Mouse (Mus musculus): Measurements from ENCODE around the gene Zfp598. TPM values are rescaled to one million over a fixed set of nuclear protein-coding genes. Genes with fewer than 3 reads are reported as not detected.

The Zfp598 gene
- polyA plus RNA-seq, 1 experiment, result 45.3 TPM

DNA sequence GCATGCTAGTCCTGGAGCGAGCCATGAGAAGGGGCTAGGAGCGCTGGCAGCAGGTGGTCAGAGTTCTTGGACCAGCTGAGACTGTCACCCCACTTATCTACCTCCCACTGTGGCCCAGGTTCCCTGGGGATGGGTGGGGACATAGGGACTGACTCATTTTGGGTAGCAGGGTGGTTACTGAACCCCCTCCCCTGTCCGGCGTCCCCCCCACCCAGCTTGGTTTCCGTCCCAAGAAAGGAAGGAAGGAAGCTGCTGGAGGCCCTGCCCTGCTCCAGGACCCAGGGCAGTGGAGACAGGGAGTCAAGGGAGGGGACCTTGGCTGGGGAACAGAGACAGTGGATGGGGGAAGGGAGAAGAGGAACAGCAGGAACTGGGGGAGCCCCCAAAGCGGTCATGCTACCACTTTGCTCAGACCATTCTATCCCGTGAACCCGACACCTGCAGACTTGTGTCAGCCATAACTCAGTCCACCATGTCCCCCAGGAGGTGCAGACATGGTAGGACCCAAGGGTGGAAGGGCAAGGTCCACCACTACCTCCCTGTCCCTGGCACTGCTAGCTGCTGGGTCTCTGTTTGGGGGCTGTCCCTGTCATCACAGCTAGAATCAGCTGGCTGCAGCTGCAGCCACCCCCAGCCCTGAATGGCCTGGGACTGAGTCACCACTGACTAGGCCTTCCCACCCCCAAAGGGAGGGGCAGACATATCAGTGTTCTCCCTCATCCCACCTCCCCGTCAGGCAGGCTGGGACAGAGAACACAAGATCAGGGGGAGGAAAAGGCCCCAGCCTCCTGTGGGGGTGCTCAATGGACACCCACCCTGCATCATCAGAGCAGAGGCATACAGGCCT is 24.4 kb upstream of the Zfp598 start:
- H3K9me3 ChIP-seq, result no peaks in the 10 kb centered on the region
- H3K4me3 ChIP-seq (replicated peaks), result peak overlapping the region; percentile 26
- H3K27me3 ChIP-seq (replicated peaks), result peaks cover 91% of the 10 kb centered on the region
- TF ChIP-seq GATA1 (IDR thresholded peaks at IDR 0.05; ENCODE audit: borderline replicate concordance, low read length), result no peak
- no peak for TF ChIP-seq FLI1 (IDR thresholded peaks at IDR 0.05; ENCODE audit: low read length)
- no peaks in the 10 kb centered on the region for H3K36me3 ChIP-seq (replicated peaks; ENCODE audit: low read length)
- peaks cover 46% of the 10 kb centered on the region for H3K4me1 ChIP-seq

DNA sequence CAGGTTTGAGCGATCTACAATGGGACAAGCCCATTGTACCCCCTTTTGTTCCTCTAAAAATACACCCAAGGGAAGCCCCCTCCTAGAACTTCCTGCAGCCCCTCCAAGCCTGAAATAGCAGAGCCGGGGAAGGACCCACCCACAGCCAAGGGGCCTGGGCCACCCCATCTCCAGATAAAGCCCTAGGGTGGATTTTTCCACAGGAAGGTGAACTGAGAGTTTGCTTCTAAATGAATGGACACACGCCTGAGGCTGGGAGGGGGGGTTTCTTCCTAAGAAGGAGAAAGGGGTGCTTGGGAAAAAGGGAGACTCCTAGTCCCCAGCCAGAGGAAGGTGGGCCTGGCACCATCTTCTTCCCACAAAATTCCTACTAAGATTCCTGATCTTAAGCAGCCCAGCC is 23.6 kb upstream of the Zfp598 start:
- no peak overlapping the region for H3K4me3 ChIP-seq (replicated peaks)
- no peaks in the 10 kb centered on the region for H3K9me3 ChIP-seq
- peaks cover 92% of the 10 kb centered on the region for H3K27me3 ChIP-seq (replicated peaks)
- H3K36me3 ChIP-seq (replicated peaks; ENCODE audit: low read length), result no peaks in the 10 kb centered on the region
- no peak for TF ChIP-seq GATA1 (IDR thresholded peaks at IDR 0.05; ENCODE audit: borderline replicate concordance, low read length)
- TF ChIP-seq FLI1 (IDR thresholded peaks at IDR 0.05; ENCODE audit: low read length), result no peak
- peaks cover 51% of the 10 kb centered on the region for H3K4me1 ChIP-seq

DNA sequence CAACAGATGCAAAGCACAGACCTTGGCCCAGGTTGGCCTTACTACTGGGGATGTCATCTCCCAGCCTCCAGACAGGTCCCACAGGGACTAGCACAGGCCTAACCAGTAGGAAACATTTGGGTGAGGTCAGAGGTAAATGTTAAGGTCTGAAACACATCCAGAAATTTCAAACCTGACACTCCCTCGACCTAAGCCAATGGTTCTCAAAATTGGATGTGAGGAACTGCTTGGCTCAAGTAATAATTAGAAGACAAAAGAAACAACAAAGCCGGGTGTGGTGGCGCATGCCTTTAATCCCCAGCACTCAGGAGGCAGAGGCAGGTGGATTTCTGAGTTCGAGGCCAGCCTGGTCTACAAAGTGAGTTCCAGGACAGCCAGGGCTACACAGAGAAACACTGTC is 23.1 kb upstream of the Zfp598 start:
- Histone ChIP-seq H3K9me3 (no peaks in the 10 kb centered on the region), H3K27me3 (replicated peaks) (peaks cover 95% of the 10 kb centered on the region), H3K4me1 (peaks cover 51% of the 10 kb centered on the region), H3K4me3 (replicated peaks) (no peak overlapping the region), H3K36me3 (replicated peaks; ENCODE audit: low read length) (no peaks in the 10 kb centered on the region)
- TF ChIP-seq GATA1 (IDR thresholded peaks at IDR 0.05; ENCODE audit: borderline replicate concordance, low read length), result no peak
- TF ChIP-seq FLI1 (IDR thresholded peaks at IDR 0.05; ENCODE audit: low read length), result no peak

DNA sequence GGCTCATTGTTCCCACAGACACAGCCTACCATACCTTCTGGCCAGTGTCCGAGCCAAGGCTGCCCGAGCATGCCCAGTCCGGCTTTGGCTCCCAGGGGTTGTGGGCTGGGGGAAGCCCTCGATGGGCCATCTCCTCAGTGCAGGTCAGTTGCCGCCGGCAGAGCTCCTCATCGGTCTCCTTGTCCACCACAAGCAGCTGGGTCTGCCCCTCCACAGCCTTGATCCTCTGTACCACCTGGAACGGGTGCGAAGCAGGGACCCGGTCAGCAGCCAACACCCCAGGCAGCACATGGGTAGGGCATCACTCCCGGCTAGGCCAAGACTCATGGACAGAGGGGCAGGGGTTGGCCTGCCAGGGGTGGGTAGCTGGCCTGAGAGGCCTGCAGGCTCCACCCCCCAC is 22.0 kb upstream of the Zfp598 start:
- Histone ChIP-seq H3K27me3 (replicated peaks) (peaks cover 96% of the 10 kb centered on the region), H3K4me3 (replicated peaks) (no peak overlapping the region), H3K36me3 (replicated peaks; ENCODE audit: low read length) (no peaks in the 10 kb centered on the region)

DNA sequence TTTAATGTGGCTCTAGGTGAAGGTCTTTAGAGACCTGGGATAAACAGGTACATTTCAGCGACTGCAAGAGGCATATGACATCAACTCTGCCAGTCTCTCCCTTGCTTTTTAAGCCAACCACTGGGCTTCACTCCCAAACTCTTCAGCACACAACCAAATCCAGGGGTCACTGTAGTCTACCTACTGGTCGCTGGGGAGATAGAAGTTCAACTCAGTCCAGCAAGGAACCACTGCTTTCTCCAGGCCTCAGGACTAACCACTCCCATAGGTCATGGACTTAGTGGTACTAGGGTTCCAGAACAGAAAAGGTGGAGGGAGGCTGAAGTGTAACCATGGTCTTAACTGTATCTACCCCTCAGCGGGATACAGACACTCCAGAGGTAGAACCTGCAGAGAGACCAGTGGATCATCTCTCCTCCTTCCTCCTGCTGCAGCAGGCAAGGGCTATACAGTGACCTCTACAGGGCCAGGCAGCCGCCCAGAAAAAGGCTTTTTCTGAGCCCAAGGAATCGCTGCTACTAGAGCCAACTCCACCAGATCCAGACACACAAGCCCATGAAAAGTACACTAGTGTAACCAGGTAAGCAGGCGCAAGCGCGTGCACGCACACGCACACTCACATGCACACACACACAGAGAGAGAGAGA is 20.6 kb upstream of the Zfp598 start:
- Histone ChIP-seq H3K4me3 (replicated peaks) (no peak overlapping the region), H3K4me1 (peaks cover 52% of the 10 kb centered on the region), H3K36me3 (replicated peaks; ENCODE audit: low read length) (no peaks in the 10 kb centered on the region), H3K27me3 (replicated peaks) (peaks cover 92% of the 10 kb centered on the region), H3K9me3 (no peaks in the 10 kb centered on the region; the same call in 1 of the 2 replicates)
- TF ChIP-seq FLI1 (IDR thresholded peaks at IDR 0.05; ENCODE audit: low read length) (no peak), GATA1 (IDR thresholded peaks at IDR 0.05; ENCODE audit: borderline replicate concordance, low read length) (no peak)

More for the DNA sequence above, 22.0 kb upstream of the Zfp598 start:
- H3K9me3 ChIP-seq, result no peaks in the 10 kb centered on the region; the same call in 1 of the 2 replicates
- peaks cover 51% of the 10 kb centered on the region for H3K4me1 ChIP-seq
- no peak for TF ChIP-seq GATA1 (IDR thresholded peaks at IDR 0.05; ENCODE audit: borderline replicate concordance, low read length)
- no peak for TF ChIP-seq FLI1 (IDR thresholded peaks at IDR 0.05; ENCODE audit: low read length)

DNA sequence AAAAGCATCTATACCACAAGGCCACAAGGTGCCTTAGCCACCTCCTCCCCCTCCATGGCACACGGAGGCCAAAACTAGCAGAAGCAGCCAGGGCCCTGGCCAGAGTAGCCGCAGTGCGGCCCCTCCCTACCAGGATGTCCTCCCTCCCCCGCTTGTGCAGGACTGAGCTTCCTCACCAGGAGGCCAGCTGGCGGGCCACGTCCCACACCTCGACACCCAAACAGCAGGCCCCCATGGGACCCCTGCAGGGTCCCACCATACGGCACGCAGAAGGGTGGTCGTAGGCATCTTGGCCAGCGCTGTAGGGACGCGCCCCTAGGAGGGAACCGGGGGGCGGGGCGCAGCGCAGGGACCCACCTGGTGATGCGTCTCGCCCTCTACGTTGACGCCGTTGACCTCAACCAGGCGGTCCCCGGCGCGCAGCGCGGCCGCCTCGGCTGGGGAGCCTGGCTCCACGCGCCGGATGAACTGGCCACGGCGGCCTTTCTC is 19.9 kb upstream of the Zfp598 start:
- Histone ChIP-seq H3K4me3 (replicated peaks) (peak overlapping the region; percentile 90), H3K4me1 (peaks cover 47% of the 10 kb centered on the region), H3K27me3 (replicated peaks) (peaks cover 92% of the 10 kb centered on the region), H3K36me3 (replicated peaks; ENCODE audit: low read length) (no peaks in the 10 kb centered on the region), H3K9me3 (no peaks in the 10 kb centered on the region; the same call in 1 of the 2 replicates)
- no peak for TF ChIP-seq GATA1 (IDR thresholded peaks at IDR 0.05; ENCODE audit: borderline replicate concordance, low read length)

DNA sequence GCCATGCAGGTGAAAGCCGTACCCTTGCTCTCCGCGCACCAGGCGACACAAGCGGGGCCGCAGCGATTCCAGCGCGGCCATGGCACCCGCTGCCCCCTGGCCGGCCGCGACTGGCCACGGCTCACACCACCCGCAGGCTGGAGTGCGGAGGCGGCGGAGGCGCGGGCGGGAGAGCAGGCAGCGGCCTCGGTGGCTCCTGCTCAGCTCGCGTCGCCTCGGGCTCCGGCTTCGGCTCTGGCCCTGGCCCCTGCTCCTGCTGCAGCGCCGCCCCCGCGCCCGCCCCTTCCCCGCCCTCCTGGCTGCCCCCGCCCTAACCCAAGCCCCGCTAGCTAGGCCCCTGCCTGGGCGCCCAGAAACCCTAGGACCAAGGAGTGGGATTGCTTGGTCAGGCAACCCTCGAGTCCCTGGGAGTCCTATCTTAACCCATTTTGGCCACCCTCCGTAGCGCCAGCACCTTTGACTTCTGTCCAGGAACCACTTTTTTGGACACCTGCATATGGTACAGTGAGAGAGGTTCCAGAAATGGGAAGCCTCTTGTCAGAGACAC is 19.3 kb upstream of the Zfp598 start, which contains the start of gene Slc9a3r2:
TSS of gene Slc9a3r2 (minus strand) at position 258 of the 547 bp plus-strand sequence.
- Histone ChIP-seq H3K4me1 (peaks cover 42% of the 10 kb centered on the region), H3K4me3 (replicated peaks) (peak within 1 kb of the TSS; percentile 90), H3K9me3 (no peaks in the 10 kb centered on the region; the same call in 1 of the 2 replicates), H3K36me3 (replicated peaks; ENCODE audit: low read length) (no peaks in the 10 kb centered on the region), H3K27me3 (replicated peaks) (peaks cover 90% of the 10 kb centered on the region)
- TF ChIP-seq FLI1 (IDR thresholded peaks at IDR 0.05; ENCODE audit: low read length), result no peak
- TF ChIP-seq GATA1 (IDR thresholded peaks at IDR 0.05; ENCODE audit: borderline replicate concordance, low read length), result no peak

DNA sequence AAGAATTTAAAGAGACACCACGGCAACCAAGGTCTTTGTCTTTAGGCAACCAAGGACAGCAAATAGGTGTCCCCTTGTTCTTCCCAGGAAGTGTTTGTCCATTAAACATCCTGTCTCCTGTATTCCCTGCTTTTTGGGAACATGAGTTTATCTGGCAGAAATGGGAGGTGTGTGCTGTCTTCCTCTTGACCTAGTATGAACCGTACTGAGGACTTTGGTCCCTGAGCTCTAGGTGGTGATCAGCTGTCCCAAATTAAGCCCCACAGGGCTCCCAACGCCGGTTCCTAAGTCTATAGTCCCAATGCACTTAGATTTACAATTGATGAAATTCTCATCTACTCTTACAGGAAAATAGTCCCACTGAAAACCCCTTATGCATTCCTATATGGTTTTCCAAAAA is 18.7 kb upstream of the Zfp598 start:
- TF ChIP-seq GATA1 (IDR thresholded peaks at IDR 0.05; ENCODE audit: borderline replicate concordance, low read length) (no peak), FLI1 (IDR thresholded peaks at IDR 0.05; ENCODE audit: low read length) (no peak)
- H3K27me3 ChIP-seq (replicated peaks), result peaks cover 84% of the 10 kb centered on the region

DNA sequence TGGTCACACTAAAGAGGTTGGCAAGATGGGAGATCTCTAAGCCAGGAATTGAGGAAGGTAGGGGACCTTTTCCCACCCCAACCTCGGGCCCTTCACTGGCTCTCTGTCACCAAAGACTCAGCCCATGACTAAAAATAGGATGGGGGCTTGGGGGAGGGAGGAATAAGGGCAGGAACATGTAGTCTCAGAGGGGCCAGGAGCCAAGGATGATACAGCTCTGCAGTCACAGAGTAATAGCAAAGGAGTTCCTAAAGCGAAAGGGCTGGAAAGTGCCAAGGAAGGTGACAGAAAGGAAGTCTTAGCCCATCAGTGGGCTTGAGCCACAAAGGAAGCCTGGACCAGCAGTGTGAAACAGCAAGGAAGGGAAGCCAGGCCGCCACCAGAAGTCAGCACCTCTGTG is 17.7 kb upstream of the Zfp598 start:
- Histone ChIP-seq H3K4me3 (replicated peaks) (no peak overlapping the region), H3K27me3 (replicated peaks) (peaks cover 85% of the 10 kb centered on the region), H3K36me3 (replicated peaks; ENCODE audit: low read length) (no peaks in the 10 kb centered on the region), H3K9me3 (no peaks in the 10 kb centered on the region; the same call in 1 of the 2 replicates), H3K4me1 (peaks cover 35% of the 10 kb centered on the region)
- TF ChIP-seq FLI1 (IDR thresholded peaks at IDR 0.05; ENCODE audit: low read length), result no peak
- no peak for TF ChIP-seq GATA1 (IDR thresholded peaks at IDR 0.05; ENCODE audit: borderline replicate concordance, low read length)

More for the DNA sequence above, 18.7 kb upstream of the Zfp598 start:
- Histone ChIP-seq H3K4me3 (replicated peaks) (no peak overlapping the region), H3K4me1 (peaks cover 36% of the 10 kb centered on the region), H3K36me3 (replicated peaks; ENCODE audit: low read length) (no peaks in the 10 kb centered on the region), H3K9me3 (no peaks in the 10 kb centered on the region; the same call in 1 of the 2 replicates)
